Mouse (Mus musculus): ENCODE data around the gene Emcn. TPM values are rescaled to one million over a fixed set of nuclear protein-coding genes. Genes with fewer than 3 reads are reported as not detected.

The Emcn gene
- not detected for polyA plus RNA-seq (2017; shearing (Covaris generic))

GRCm38 (mm10) chr3:137340938-137341337 is at the start of gene Emcn:
Emcn (plus strand) TSS chr3:137341067.

All from CD4-positive, CD25-positive, alpha-beta regulatory T cell, adult 9 weeks (primary cell).